Mouse (Mus musculus) stomach, embryonic 16.5 days (tissue): ENCODE data around the gene Adamts13. TPM values are rescaled to one million over a fixed set of nuclear protein-coding genes. Genes with fewer than 3 reads are reported as not detected.

Experiments used
- ATAC-seq: fragments of 200-750 bp; cut with Nextera tagmentation; 2 replicates; pipeline ENCODE4 v1.8.0; 2017; ENCODE audit warnings: moderate number of reproducible peaks, moderate TSS enrichment; ENCODE audit not compliant: insufficient read depth, low FRiP score
- H3K27ac ChIP-seq: fragments of 300-500 bp; sonication (generic); 2 replicates; pipeline ENCODE4 v1.5.1; 2014; ENCODE audit warnings: low read length
- H3K27me3 ChIP-seq: fragments of 300-500 bp; sonication (generic); 2 replicates; pipeline ENCODE4 v1.6.1; 2014; ENCODE audit warnings: low read length, control low read depth, mixed read lengths; ENCODE audit not compliant: control insufficient read depth, insufficient read depth
- H3K36me3 ChIP-seq: fragments of 300-500 bp; sonication (generic); 2 replicates; pipeline ENCODE4 v1.6.1; 2014; ENCODE audit warnings: low read length; ENCODE audit not compliant: control insufficient read depth, insufficient read depth
- H3K4me1 ChIP-seq: fragments of 300-500 bp; sonication (generic); 2 replicates; pipeline ENCODE4 v1.6.1; 2014; ENCODE audit warnings: low read length, control low read depth, mixed read lengths; ENCODE audit not compliant: control insufficient read depth, insufficient read depth
- H3K4me2 ChIP-seq: fragments of 300-500 bp; sonication (generic); 2 replicates; pipeline ENCODE4 v1.6.1; 2014; ENCODE audit warnings: low read depth, low read length, mixed read lengths
- H3K4me3 ChIP-seq: fragments of 300-500 bp; sonication (generic); replicated peaks from 2 replicates; pipeline ENCODE4 v1.5.1; 2014; ENCODE audit warnings: mild to moderate bottlenecking, low read length
- H3K9ac ChIP-seq: fragments of 300-500 bp; sonication (generic); 2 replicates; pipeline ENCODE4 v1.6.1; 2014; ENCODE audit warnings: low read length
- H3K9me3 ChIP-seq: fragments of 300-500 bp; sonication (generic); replicated peaks from 2 replicates; pipeline ENCODE4 v1.6.1; 2016; ENCODE audit warnings: low read length, control low read depth; ENCODE audit not compliant: control insufficient read depth
- WGBS: fragments of 180-500 bp; shearing (Covaris S2); extraction: QIAGEN DNeasy Blood & Tissue Kit; methylation state at CpG from one replicate; pipeline ENCODE4 v1.1.7; 2014; 5-methylcytosine and 5-hydroxymethylcytosine counted together
- polyA plus RNA-seq: library from polyadenylated mRNA; unstranded; fragments of >200 nt; fragmentation: Nextera tagmentation; extraction: Ambion mirVana; gene quantifications from 2 replicates; pipeline ENCODE4 v1.2.1, GENCODE M21; 2015

Adamts13 gene
- polyA plus RNA-seq, 1 experiment from 2014 or later: 0.21 TPM

DNA sequence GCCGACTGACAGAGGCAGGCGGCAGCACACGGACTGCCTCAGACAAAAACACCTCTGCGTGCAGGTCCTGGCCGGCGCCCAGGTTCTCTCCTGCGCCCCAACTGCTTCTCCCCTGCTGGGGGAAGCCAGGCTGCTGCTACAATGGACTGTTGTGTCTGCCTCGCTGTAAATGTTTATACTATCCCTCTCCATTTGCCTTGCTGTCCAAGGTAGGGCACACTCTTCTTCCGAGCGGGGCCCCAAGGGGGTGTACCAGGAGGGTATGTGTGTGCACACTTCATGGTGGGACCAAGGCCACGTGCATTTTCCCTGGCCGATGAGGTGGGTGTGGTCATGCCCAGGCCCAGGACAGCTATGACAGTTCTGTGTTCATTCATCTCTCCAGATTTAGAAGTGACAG is 85.5 kb downstream of the Adamts13 start:
- H3K4me3 ChIP-seq: no peak overlapping the region
- no peaks in the 10 kb centered on the region for H3K36me3 ChIP-seq
- no peak overlapping the region for H3K27ac ChIP-seq
- peak; percentile 9; the same call in 1 of the 2 replicates for ATAC-seq
- H3K9ac ChIP-seq: no peak overlapping the region
- H3K9me3 ChIP-seq: no peaks in the 10 kb centered on the region
- H3K4me1 ChIP-seq: peaks cover 14% of the 10 kb centered on the region; the same call in 1 of the 2 replicates
- 16% methylated on average over 12 of the region's 12 CpGs for WGBS
- no peaks in the 10 kb centered on the region for H3K27me3 ChIP-seq
- H3K4me2 ChIP-seq: peak overlapping the region; percentile 18; the same call in 1 of the 2 replicates

DNA sequence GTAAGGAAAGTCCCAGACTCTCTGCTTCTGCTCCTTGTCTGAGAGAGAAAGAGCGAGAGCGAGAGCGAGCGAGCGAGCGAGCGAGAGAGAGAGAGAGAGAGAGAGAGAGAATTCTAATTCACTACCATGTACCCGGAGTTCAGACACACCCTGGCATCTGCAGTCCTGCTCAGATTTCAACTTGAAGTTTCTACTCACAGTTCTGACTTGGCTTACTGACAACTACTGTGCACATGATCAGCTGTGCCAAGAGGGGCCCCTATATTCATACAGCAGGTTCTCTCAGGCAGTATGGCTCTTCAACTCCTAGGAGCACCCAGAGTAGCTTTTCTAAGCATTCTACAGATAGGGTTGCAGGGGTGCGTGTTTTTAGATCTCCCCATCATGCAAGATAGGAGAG is 86.0 kb downstream of the Adamts13 start:
- H3K4me2 ChIP-seq: 0 out of 2 replicates have a peak overlapping the region, but pooled peaks have one; percentile 18
- no peak overlapping the region for H3K4me3 ChIP-seq
- WGBS: 74% methylated on average over 9 of the region's 9 CpGs
- no peak for ATAC-seq
- no peak overlapping the region for H3K9ac ChIP-seq
- no peaks in the 10 kb centered on the region for H3K36me3 ChIP-seq
- H3K4me1 ChIP-seq: peaks cover 14% of the 10 kb centered on the region; the same call in 1 of the 2 replicates
- no peak overlapping the region for H3K27ac ChIP-seq
- H3K9me3 ChIP-seq: no peaks in the 10 kb centered on the region
- H3K27me3 ChIP-seq: no peaks in the 10 kb centered on the region

Other genes with a start within 250 kb of the Adamts13 start
- gene Abo, start 108.4 kb upstream of the Adamts13 start, polyA plus RNA-seq: 0.56 and 0.75 TPM in 2 replicates
- 24.6 and 25.1 TPM in 2 replicates for gene Surf6, start 70.5 kb upstream of the Adamts13 start, polyA plus RNA-seq
- 43.0 and 46.6 TPM in 2 replicates for gene Med22, start 62.7 kb upstream of the Adamts13 start, polyA plus RNA-seq
- 458 and 551 TPM in 2 replicates for gene Rpl7a, start 62.7 kb upstream of the Adamts13 start, polyA plus RNA-seq
- gene Surf2, start 57.0 kb upstream of the Adamts13 start, polyA plus RNA-seq: 39.9 and 40.7 TPM in 2 replicates
- gene Surf1, start 56.9 kb upstream of the Adamts13 start, polyA plus RNA-seq: 59.9 and 61.8 TPM in 2 replicates
- gene Surf4, start 39.5 kb upstream of the Adamts13 start, polyA plus RNA-seq: 245 and 251 TPM in 2 replicates
- 0.10 and 0.15 TPM in 2 replicates for gene Stkld1, start 39.4 kb upstream of the Adamts13 start, polyA plus RNA-seq
- gene Rexo4, start 9.0 kb upstream of the Adamts13 start, polyA plus RNA-seq: 40.3 and 42.3 TPM in 2 replicates
- gene Cacfd1, start 36.5 kb downstream of the Adamts13 start, polyA plus RNA-seq: 60.7 and 63.4 TPM in 2 replicates
- 0.77 and 1.2 TPM in 2 replicates for gene Slc2a6, start 54.6 kb downstream of the Adamts13 start, polyA plus RNA-seq
- 0.60 and 9.8 TPM in 2 replicates for gene Mymk, start 98.8 kb downstream of the Adamts13 start, polyA plus RNA-seq
- gene Adamtsl2, start 106.0 kb downstream of the Adamts13 start, polyA plus RNA-seq: 3.6 and 4.0 TPM in 2 replicates
- 0.04 and 0.10 TPM in 2 replicates for gene Fam163b, start 169.1 kb downstream of the Adamts13 start, polyA plus RNA-seq
- 0.25 and 0.76 TPM in 2 replicates for gene Dbh, start 191.8 kb downstream of the Adamts13 start, polyA plus RNA-seq